Mouse (Mus musculus) thymus, adult 2 months (tissue): ENCODE results near the gene Pdha1. TPM values are rescaled to one million over a fixed set of nuclear protein-coding genes. Genes with fewer than 3 reads are reported as not detected.

Experiments used
- DNase-seq: peaks from one replicate; pipeline ENCODE4 v3.0.0; 2021
- H3K27ac ChIP-seq: fragments of 200-500 bp; 2 replicates; pipeline ENCODE4 v1.5.1; 2012; ENCODE audit warnings: low read length, control low read depth; ENCODE audit not compliant: control insufficient read depth, insufficient read depth
- H3K27me3 ChIP-seq: fragments of 200-500 bp; 2 replicates; pipeline ENCODE4 v1.6.1; 2012; ENCODE audit warnings: mild to moderate bottlenecking, low read length, moderate library complexity, mixed read lengths; ENCODE audit not compliant: control insufficient read depth, insufficient read depth
- H3K36me3 ChIP-seq: fragments of 200-500 bp; 2 replicates; pipeline ENCODE4 v1.6.1; 2012; ENCODE audit warnings: mild to moderate bottlenecking, low read length, moderate library complexity; ENCODE audit not compliant: control insufficient read depth, insufficient read depth
- H3K4me1 ChIP-seq: fragments of 200-500 bp; replicated peaks from 2 replicates; pipeline ENCODE4 v1.6.1; 2012; ENCODE audit warnings: low read length; ENCODE audit not compliant: control insufficient read depth, insufficient read depth
- H3K4me3 ChIP-seq: fragments of 200-500 bp; 2 replicates; pipeline ENCODE4 v1.5.1; 2012; ENCODE audit warnings: mild to moderate bottlenecking, low read length, control low read depth, moderate library complexity; ENCODE audit not compliant: control insufficient read depth, insufficient read depth
- CTCF ChIP-seq: fragments of 200-500 bp; IDR thresholded peaks from 2 replicates; pipeline ENCODE4 v1.5.1; 2012; ENCODE audit warnings: mild to moderate bottlenecking, control low read depth, low read length, moderate library complexity, borderline replicate concordance; ENCODE audit not compliant: control insufficient read depth, poor library complexity, insufficient read depth; ENCODE audit errors: extremely low read depth
- POLR2A ChIP-seq: fragments of 200-500 bp; IDR thresholded peaks from 2 replicates; pipeline ENCODE4 v1.6.1; 2012; ENCODE audit warnings: mild to moderate bottlenecking, low read length, control low read depth, moderate library complexity; ENCODE audit not compliant: control insufficient read depth, poor library complexity, insufficient read depth; ENCODE audit errors: extremely low read depth
- WGBS: fragments of 180-500 bp; shearing (Covaris S2); methylation state at CpG from one replicate; pipeline ENCODE4 v1.1.7; 2018; 5-methylcytosine and 5-hydroxymethylcytosine counted together
- polyA plus RNA-seq: library from polyadenylated mRNA; depleted of rRNA; stranded (reverse); fragments of >200 nt; gene quantifications from 2 replicates; pipeline ENCODE4 v1.2.3, GENCODE M21; 2012

Gene Pdha1
- polyA plus RNA-seq, 1 experiment: 82.8 TPM

DNA sequence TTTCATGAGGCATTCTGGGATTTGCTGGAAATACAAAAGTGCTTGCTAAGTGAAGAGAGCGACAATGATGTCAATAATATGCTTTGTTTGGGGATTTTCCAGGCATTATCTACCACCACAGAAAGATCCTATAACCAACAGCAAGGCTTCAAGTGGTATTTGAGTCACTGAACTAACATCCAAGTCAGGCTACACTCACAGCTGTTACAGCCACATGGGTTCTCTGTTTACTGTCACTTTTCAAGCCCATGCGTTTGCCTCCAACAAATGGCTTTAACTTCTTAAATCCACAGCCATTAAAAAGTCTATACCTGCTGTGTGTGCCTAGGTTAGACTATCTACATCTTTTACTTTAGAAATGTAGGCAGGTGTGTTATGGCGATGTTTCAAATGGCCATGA lies 10.6 kb upstream of the Pdha1 start:
- TF ChIP-seq POLR2A (no peak), CTCF (no peak)
- Histone ChIP-seq H3K4me1 (no peaks in the 10 kb centered on the region), H3K27me3 (no peaks in the 10 kb centered on the region), H3K4me3 (no peak overlapping the region), H3K36me3 (no peaks in the 10 kb centered on the region), H3K27ac (no peak overlapping the region)
- no peak for DNase-seq
- 97% methylated on average over 3 of the region's 3 CpGs for WGBS

DNA sequence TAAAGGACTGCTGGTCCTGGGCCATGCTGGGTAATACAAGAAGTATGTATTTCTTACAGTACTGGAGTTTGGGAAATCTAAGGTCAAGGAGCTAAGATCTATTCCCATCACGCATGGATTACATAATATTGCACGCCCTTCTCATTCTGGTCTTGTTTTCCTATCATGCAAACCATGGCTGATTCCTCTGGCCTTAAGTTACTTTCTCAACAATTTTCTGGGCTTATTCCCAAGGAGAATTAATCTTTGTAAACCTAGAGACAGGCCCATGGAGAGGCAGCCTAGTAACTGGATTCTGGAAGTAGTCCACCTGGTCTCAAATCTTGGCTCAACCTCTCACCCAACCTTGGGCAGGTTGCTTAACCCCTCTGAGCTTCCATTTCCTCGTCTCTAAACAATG lies 9.2 kb upstream of the Pdha1 start:
- TF ChIP-seq POLR2A (no peak), CTCF (no peak)
- no peak for DNase-seq
- no peak overlapping the region for H3K4me3 ChIP-seq
- WGBS: 87% methylated on average over 3 of the region's 3 CpGs
- H3K36me3 ChIP-seq: no peaks in the 10 kb centered on the region
- no peaks in the 10 kb centered on the region for H3K4me1 ChIP-seq
- no peaks in the 10 kb centered on the region for H3K27me3 ChIP-seq
- H3K27ac ChIP-seq: no peak overlapping the region

DNA sequence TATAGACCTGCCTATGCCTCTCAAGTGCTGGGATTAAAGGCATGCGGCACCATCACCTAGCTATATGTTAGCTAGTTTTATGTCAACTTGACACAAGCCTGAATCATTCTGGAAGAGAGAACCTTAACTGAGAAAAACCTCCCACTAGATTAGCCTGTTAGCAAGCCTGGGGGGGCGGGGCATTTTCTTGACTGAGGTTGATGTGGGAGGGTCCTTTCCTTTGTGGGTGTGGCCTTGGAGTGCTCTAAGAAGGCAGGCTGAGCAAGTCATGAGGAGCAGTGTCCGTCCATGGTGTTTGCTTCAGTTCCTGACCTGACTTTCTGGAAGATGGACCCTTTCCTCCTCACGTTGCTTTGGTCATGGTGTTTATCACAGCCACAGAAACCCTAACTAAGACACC lies 8.6 kb upstream of the Pdha1 start:
- Histone ChIP-seq H3K27me3 (no peaks in the 10 kb centered on the region), H3K4me1 (no peaks in the 10 kb centered on the region), H3K27ac (no peak overlapping the region), H3K36me3 (no peaks in the 10 kb centered on the region), H3K4me3 (no peak overlapping the region)
- TF ChIP-seq POLR2A (no peak), CTCF (no peak)
- 98% methylated on average over 4 of the region's 4 CpGs for WGBS
- DNase-seq: no peak

DNA sequence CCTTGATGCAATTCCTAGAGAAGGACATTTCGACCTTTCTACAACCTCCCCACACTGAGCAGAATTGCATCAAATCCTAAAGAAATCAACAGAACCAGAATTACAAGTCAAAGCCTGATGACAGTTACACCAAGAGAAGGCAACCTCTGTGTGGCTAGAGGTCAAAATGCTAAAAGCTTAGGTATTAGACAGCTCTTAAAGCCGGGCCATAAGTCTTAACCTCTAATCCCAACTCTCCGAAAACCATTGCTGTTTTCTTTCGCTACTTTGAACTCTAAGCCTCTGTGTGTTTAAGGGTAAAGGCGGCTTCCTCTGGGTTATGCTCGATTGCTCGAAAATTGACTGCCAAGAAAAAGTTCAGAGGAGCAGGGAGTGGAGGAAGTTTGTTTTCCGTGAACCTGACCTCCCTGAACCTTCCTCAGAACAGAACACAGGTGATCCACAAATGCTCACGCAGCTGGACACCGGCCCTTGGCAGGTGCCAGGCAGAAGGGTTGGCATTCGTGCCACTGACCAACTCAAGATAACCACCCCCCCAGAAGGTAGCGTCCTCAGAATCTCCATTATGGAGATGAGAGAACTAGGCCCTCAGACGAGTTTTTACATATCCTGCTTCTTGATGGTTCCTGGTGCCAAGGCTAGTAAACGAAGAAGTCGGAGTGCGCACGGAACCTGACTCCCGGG lies 894 bp downstream of the Pdha1 start:
- Histone ChIP-seq H3K36me3 (0 out of 2 replicates have a peak, but pooled peaks cover 6% of the 10 kb centered on the region), H3K27ac (peak overlapping the region; percentile 82), H3K4me3 (peak overlapping the region; percentile 99), H3K27me3 (no peaks in the 10 kb centered on the region), H3K4me1 (peaks cover 5% of the 10 kb centered on the region; the same call in 1 of the 2 replicates)
- TF ChIP-seq CTCF: no peak
- TF ChIP-seq POLR2A: no peak
- 2% methylated on average over 18 of the region's 18 CpGs for WGBS
- no peak for DNase-seq

DNA sequence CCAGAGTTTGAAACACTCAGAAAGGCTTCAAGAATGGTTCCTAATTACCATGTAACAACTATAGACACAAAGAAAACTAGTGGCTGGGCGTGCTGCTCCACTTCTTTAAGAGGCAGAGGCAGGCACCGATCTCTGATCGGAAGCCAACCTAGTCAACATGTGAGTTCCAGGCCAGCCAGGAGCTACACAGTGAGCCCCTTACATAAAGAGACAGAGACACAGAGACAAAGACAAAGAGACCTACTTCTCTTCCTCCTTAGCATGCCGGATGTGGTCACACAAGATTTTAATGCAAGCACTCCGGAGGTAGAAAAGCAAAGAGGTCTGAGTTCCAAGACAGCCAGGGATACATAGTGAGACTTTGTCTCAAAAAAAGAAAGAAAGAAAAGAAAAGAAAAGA lies 2.1 kb downstream of the Pdha1 start:
- no peak for TF ChIP-seq POLR2A
- TF ChIP-seq CTCF: no peak
- H3K27me3 ChIP-seq: no peaks in the 10 kb centered on the region
- DNase-seq: peak; percentile 47
- WGBS: 6% methylated on average over 5 of the region's 5 CpGs
- H3K27ac ChIP-seq: peak overlapping the region; percentile 98
- H3K4me3 ChIP-seq: peak overlapping the region; percentile 52
- peaks cover 5% of the 10 kb centered on the region; the same call in 1 of the 2 replicates for H3K4me1 ChIP-seq
- H3K36me3 ChIP-seq: peaks cover 12% of the 10 kb centered on the region

DNA sequence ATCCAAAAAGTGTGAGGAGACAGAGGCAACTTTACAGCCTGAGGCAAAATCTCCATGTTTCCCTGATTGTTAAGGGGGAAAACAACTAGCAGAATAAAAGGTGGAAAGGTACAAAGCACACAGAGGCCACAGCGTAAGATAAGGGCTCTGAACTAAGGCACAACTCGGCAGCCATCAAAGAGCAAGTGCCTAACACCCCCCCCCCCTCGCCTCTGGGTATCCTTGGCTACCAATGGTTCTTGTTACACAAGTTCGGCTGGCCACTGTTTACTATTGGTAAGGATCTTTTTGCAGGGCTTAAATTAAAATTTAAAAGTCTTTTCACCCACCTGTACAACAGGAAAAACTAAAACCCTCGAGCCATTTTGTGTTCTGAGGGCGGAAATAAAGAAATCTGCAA lies 2.5 kb downstream of the Pdha1 start:
- Histone ChIP-seq H3K36me3 (peaks cover 12% of the 10 kb centered on the region), H3K4me3 (peak overlapping the region; percentile 52), H3K27ac (peak overlapping the region; percentile 98), H3K4me1 (peaks cover 5% of the 10 kb centered on the region; the same call in 1 of the 2 replicates), H3K27me3 (no peaks in the 10 kb centered on the region)
- 2% methylated on average over 6 of the region's 6 CpGs for WGBS
- DNase-seq: no peak
- TF ChIP-seq CTCF: no peak
- no peak for TF ChIP-seq POLR2A

DNA sequence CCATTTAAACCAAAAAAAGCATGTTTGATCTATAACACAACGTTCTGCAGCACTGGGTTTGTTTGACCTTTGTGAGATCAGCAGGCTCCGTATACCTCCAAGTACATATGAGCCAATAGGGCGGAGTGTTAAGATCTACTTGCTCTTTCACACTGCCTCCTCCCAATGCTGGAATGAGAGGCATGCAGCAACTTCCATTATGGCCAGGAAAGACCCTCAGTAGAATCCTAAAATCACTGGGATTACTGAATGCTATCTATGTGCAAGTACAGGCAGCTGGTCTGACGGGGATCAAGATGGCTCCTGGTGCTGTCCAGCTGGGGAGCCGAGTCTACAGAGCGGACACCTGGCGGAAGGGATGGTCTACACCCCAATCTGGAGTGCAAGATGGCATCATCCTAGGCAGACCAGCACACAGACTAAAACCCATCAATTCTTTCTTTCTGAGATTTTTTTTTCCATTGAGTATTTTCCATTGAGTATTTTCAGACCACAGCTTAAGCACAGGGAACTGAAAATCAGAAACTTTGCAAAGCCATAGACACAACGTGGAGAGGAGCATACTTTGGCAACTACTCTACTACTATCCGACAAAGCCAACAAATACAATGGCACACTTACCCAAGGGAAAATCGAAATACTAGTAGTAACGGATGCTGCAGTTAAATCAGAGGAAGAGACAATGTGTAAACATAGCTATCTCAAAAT lies 3.9 kb downstream of the Pdha1 start:
- H3K27me3 ChIP-seq: no peaks in the 10 kb centered on the region
- peaks cover 15% of the 10 kb centered on the region for H3K36me3 ChIP-seq
- H3K4me1 ChIP-seq: peaks cover 5% of the 10 kb centered on the region; the same call in 1 of the 2 replicates
- no peak for TF ChIP-seq POLR2A
- TF ChIP-seq CTCF: no peak
- H3K4me3 ChIP-seq: no peak overlapping the region
- WGBS: 91% methylated on average over 11 of the region's 11 CpGs
- H3K27ac ChIP-seq: no peak overlapping the region
- DNase-seq: no peak
